Mouse (Mus musculus) lung, postnatal 0 days (tissue): ENCODE data around the gene Gpat3.

Experiments used
- CTCF ChIP-seq: IDR thresholded peaks from 2 replicates; pipeline ENCODE4 v1.5.1; 2016; ENCODE audit warnings: antibody characterized with exemption, mild to moderate bottlenecking
- EP300 ChIP-seq: IDR thresholded peaks from 2 replicates; pipeline ENCODE4 v1.6.1; 2016; ENCODE audit warnings: antibody characterized with exemption, mild to moderate bottlenecking, control low read depth

DNA sequence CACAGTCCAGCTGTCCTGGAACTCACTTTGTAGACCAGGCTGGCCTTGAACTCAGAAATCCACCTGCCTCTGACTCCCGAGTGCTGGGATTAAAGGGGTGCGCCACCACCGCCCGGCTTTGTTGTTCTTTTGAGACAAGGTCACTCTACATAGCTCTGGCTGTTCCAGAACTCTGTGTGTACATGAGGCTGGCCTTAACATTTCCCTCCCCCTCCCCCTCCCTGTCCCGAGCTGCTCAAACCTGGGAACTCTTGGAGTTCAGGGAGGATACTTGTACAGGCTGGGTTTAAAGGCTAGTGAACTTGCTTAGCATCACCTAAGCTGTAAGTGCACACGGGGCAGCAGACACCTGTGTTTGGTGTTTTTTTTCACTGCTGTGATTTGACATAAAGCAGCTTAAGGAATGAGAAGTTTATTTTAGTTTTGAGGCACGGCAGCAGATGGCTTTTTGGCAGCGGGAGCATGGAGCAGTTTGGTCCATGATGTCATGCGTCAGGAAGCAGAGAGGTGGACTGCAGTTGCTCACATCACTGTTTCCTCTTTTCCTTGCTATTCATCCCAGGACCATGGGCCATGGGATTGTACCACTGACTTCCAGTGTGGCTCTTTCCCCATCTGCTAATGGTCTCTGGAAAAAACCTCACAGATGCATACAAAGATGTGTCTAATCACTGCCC is 9.5 kb upstream of the Gpat3 start:
- TF ChIP-seq CTCF, result no peak
- TF ChIP-seq EP300, result no peak
